Mouse (Mus musculus): ENCODE data around the gene Bpifb3.

DNA sequence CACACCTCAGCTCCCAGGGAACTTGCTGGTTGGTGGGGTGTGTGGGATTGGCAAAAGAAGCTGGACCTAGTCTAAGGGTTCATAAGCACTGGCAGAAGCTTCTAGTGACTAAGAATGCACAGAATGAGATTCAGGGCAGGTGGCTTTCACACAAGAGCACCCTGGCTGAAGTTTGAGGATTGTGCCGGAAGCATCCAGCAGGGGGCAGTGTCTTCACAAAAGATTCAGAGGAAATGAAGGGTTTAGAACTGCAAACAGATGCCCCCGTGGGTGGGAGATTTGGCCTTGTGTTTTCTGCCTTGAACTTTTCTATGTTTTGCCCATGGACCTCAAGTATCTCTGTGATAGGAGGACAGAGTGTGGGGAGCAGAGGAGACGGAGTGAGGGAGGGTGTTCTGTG is 25.5 kb downstream of the Bpifb3 start:
- TF ChIP-seq POLR2A (IDR thresholded peaks at IDR 0.05; ENCODE audit: borderline replicate concordance, low read depth, low read length) (no peak), CTCF (IDR thresholded peaks at IDR 0.05; ENCODE audit: low read depth, low read length) (peak; percentile 86)

Data from bone marrow macrophage, adult 2 months (primary cell).